Mouse (Mus musculus) thymus, postnatal 14 days (tissue): ENCODE results near the gene Ppp6r3.

ENCODE experiments used
- DNase-seq: peaks from one replicate; pipeline ENCODE4 v3.0.0; 2021

Ppp6r3 gene

GRCm38 (mm10) chr19:3428057-3428830 lies 147.3 kb downstream of the Ppp6r3 start:
- no peak for DNase-seq

GRCm38 (mm10) chr19:3424214-3424613 lies 151.3 kb downstream of the Ppp6r3 start:
- no peak for DNase-seq

- peak; percentile 22 for DNase-seq
Observed at GRCm38 (mm10) chr19:3422981-3423380, 152.6 kb downstream of the Ppp6r3 start.

- DNase-seq: no peak
Observed at GRCm38 (mm10) chr19:3422488-3422887, 153.1 kb downstream of the Ppp6r3 start.

GRCm38 (mm10) chr19:3419251-3419650 lies 156.3 kb downstream of the Ppp6r3 start:
- no peak for DNase-seq

- no peak for DNase-seq
Observed at GRCm38 (mm10) chr19:3414268-3414733, 161.2 kb downstream of the Ppp6r3 start, which contains the start of gene Gal. Gene Gal, minus strand, starts transcription at chr19:3414544.

- DNase-seq: no peak
Observed at GRCm38 (mm10) chr19:3405531-3406281, 169.8 kb downstream of the Ppp6r3 start.
